Mouse (Mus musculus): Measurements from ENCODE around the gene Xpo4.

The Xpo4 gene

DNA sequence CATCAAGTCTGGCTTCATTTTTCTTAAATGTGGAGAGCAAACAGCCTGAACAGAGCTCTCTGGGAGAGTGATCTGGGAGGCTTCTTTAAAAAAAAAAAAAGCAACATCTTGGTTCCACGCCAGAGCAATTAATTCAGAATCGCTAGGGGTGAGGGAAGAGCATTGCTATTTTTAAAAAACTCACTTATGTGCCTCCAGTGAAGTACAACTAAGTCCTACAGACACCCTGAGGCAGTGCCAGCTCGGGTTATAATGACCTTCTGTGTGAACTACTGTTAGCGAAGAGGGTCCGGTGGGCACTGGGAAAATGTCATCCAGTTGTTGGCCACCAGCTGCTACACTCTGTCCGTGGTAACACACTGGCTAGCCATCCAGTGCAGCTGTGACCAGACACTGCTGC, 129.6 kb downstream of the Xpo4 start:
- DNase-seq (ENCODE audit: low spot score), result no peak

DNA sequence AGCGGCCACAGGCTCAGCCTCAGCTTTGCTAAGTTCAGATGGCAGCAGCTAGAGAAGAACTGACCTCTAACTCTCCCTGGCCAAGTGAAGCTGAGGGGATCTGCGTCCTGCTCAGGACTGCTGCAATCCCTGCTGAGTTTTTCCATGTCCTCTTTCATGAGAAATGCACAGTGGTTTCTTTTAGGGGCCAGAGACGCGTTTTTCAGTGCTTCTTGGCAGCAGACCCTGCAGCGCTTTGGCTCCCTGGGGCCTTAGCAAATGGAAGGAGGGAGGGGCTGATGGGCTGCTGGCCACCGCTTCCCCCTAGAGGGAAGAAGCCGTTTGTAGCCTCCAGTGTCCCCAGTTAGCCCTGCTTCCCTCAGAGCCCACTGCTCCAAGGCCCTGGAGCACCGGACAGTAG, 130.3 kb downstream of the Xpo4 start:
- DNase-seq (ENCODE audit: low spot score), result no peak

DNA sequence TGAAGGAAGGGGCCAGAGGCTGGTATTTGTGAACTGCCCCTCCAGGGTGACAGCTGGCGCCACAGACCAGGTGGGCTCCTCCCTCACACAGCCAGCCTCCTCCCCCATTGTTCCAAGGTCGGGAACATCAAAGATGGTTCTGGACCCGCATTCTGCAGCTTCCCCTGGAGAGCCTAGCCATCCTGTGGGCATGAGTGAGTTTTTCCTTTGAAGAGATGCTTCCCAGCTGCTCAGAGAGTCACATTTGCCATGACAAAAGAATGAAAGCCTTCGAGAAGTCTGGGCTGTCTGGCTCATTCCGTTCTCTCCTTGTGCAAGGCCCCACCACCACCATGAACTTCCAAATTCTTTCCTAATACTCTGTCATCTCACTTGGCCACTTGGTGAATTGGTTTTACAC, 130.9 kb downstream of the Xpo4 start:
- no peak for DNase-seq (ENCODE audit: low spot score)

DNA sequence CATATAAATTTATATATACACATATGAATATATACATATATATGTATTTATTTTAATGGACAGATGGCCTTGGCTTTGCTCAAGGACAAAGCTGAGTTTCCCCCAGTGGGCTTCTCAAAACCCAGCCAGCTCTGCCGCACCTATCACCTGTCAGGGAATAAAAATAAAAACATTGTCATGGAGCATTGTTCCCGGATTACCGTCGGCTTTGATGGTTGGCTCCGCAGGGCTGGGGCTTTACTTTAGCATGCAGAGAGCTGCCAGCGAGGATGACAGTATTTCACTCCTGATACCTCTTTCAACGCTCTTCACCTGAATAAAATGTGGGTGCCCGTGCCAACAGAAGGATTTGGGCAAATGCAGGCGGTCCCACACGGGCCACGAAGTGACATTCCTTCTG, 131.4 kb downstream of the Xpo4 start:
- DNase-seq (ENCODE audit: low spot score), result no peak

DNA sequence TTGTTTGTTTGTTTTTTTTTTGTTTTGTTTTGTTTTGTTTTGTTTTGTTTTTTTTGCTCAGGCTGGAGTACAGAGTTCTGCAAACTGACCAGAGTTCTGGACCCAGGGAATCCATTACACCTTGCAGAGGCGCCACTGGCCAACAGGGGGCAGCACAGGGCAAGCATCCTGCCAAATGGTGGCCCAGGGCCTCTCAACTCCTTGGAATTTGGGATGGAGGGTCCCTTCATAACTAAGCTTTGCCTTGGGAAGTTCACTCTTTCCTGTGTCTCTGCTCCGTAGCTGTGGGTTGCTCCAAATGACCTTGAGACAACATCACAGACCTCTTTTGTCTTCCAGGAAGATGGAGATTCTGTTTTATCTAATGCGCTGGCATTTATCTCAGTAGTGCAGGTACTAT, 132.0 kb downstream of the Xpo4 start:
- DNase-seq (ENCODE audit: low spot score), result peak; percentile 58

DNA sequence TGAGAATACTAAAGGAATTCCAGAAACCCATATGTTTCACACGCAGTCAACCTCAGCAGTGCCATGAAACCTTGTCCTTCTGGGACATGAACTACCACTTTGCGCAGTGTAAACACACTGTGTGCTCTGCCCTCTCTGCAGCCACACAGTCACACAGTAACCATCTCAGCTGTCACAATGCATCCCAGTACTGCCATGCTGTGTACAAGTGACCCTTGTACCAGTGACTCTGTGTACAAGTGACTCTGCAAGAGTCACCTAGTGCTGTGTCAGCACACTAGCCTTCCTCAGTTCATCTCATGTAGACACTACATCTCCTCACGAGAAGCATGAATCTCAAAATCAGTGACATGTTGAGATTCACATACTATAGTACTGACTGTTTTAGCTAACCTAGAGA, 132.7 kb downstream of the Xpo4 start:
- DNase-seq (ENCODE audit: low spot score), result no peak

DNA sequence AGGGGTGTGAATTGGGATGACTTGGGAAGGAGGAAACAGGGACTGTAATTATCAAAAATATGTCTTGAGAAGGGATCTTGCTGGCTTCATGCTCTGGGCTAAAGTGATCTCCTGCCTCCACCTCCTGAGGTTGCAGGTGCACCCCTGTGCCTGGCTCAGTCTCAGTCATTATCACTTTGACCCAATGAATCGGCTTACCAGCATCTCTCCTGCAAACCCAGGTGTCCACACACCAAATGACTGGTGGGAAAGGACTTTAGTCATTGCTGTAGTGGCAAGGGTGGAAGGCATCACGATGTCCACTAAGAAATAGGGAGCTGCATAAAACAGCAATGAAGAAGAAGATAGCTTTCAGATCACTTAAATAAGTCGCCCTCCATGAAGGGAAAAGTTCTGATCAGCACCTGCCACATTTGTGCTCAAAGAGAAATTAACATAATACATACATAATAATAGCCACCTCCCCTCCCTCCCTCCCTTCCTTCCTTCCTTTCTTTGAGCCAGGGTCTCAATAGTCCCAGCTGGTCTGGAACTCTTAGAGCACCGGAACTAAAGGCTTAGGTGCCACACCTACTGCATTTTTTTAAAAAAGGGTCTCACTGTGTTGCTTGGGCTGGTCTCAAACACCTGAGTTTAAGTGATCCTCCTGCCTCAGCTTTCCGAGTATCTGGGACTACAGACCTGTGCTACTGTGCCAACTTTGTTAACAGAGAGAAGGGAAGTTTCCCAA, 135.3 kb downstream of the Xpo4 start:
- no peak for DNase-seq (ENCODE audit: low spot score)

DNA sequence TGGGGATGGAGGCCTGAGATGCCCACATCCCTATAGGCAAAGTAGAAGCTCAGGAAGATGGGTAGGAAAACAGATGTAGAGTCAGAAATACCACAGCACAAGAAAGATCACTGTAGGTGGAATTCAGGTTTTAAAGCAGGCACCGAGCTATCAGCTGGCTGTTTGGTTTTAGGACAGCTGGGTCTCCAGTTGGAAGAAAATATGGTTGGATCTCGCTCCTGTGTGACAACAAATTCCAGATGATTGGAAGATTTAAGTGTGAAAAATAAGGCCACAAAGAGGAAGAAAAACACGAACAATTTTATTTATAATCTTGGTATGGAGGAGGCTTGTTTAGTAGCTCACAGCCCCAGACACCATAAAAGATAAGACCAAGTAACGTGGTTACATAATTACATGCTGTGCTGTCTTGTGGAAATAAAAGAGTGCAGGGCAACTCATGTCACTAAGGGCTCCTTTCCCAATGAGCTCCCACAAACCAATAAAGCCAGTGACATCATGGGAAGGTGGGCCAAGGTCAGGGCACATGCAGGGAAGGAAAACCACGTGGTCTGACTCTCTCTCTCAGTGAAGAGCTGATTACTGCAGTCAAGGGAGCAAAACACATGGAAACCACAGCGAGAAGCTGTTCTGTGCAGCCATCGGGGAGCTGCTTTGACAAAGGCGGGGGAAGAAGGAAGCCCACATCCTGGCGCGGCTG, 136.0 kb downstream of the Xpo4 start:
- peak; percentile 52 for DNase-seq (ENCODE audit: low spot score)

DNA sequence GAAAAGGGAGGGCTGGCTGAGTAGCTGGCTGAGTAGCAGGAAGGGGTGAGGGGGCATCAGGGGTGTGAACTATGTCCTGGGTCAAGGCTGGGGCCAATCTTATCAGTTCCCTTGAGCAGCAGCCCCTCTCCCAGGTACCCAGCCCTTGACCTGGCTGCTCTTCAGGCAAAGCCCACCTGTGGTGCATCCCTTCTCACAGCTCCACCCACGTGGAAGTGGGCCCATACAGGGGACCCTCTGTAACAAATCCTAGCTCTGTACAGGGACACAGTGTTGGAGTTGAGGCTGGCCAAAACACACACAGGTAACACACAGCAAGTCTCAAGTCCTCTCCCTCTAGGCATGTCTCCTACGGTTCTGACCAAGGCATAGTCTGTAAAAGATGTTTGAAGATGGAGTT, 137.6 kb downstream of the Xpo4 start:
- no peak for DNase-seq (ENCODE audit: low spot score)

All from ovary, postnatal 14 days (tissue).